Mouse (Mus musculus) midbrain, embryonic 13.5 days (tissue): ENCODE measurements around the gene Neurl4. TPM values are rescaled to one million over a fixed set of nuclear protein-coding genes. Genes with fewer than 3 reads are reported as not detected.
"Not testable (repeated sequence)": the region's sequence is repeated elsewhere in the genome, so short reads cannot be mapped to it uniquely, and the experiment has no call there.

Experiments used
- ATAC-seq: fragments of 200-750 bp; cut with Nextera tagmentation; 2 replicates; pipeline ENCODE4 v1.8.0; 2017; ENCODE audit warnings: mild to moderate bottlenecking, moderate TSS enrichment, moderate library complexity
- H3K27ac ChIP-seq: fragments of 300-500 bp; sonication (generic); 2 replicates; pipeline ENCODE4 v1.5.1; 2015; ENCODE audit warnings: inconsistent platforms, mild to moderate bottlenecking, moderate library complexity
- H3K27me3 ChIP-seq: fragments of 300-500 bp; sonication (generic); 2 replicates; pipeline ENCODE4 v1.6.1; 2015; ENCODE audit warnings: mild to moderate bottlenecking, inconsistent platforms
- H3K36me3 ChIP-seq: fragments of 300-500 bp; sonication (generic); 2 replicates; pipeline ENCODE4 v1.6.1; 2015; ENCODE audit warnings: mild to moderate bottlenecking, inconsistent platforms
- H3K4me1 ChIP-seq: fragments of 300-500 bp; sonication (generic); replicated peaks from 2 replicates; pipeline ENCODE4 v1.6.1; 2015; ENCODE audit warnings: inconsistent platforms
- H3K4me2 ChIP-seq: fragments of 300-500 bp; sonication (generic); replicated peaks from 2 replicates; pipeline ENCODE4 v1.6.1; 2015; ENCODE audit warnings: moderate library complexity, mild to moderate bottlenecking, inconsistent platforms
- H3K4me3 ChIP-seq: fragments of 300-500 bp; sonication (generic); replicated peaks from 2 replicates; pipeline ENCODE4 v1.5.1; 2015; ENCODE audit warnings: mild to moderate bottlenecking, inconsistent platforms
- H3K9ac ChIP-seq: fragments of 300-500 bp; sonication (generic); replicated peaks from 2 replicates; pipeline ENCODE4 v1.6.1; 2015; ENCODE audit warnings: mild to moderate bottlenecking, inconsistent platforms
- H3K9me3 ChIP-seq: fragments of 300-500 bp; sonication (generic); 2 replicates; pipeline ENCODE4 v1.6.1; 2016; ENCODE audit warnings: mild to moderate bottlenecking, inconsistent platforms
- WGBS: fragments of 180-500 bp; shearing (Covaris S2); methylation state at CpG from one replicate; pipeline ENCODE4 v1.1.7; 2015; 5-methylcytosine and 5-hydroxymethylcytosine counted together
- polyA plus RNA-seq: library from polyadenylated mRNA; unstranded; fragments of >200 nt; fragmentation: Nextera tagmentation; extraction: Ambion mirVana; gene quantifications from 2 replicates; pipeline ENCODE4 v1.2.1, GENCODE M21; 2015

Gene Neurl4
- polyA plus RNA-seq, 1 experiment from 2014 or later = 19.8 TPM

DNA sequence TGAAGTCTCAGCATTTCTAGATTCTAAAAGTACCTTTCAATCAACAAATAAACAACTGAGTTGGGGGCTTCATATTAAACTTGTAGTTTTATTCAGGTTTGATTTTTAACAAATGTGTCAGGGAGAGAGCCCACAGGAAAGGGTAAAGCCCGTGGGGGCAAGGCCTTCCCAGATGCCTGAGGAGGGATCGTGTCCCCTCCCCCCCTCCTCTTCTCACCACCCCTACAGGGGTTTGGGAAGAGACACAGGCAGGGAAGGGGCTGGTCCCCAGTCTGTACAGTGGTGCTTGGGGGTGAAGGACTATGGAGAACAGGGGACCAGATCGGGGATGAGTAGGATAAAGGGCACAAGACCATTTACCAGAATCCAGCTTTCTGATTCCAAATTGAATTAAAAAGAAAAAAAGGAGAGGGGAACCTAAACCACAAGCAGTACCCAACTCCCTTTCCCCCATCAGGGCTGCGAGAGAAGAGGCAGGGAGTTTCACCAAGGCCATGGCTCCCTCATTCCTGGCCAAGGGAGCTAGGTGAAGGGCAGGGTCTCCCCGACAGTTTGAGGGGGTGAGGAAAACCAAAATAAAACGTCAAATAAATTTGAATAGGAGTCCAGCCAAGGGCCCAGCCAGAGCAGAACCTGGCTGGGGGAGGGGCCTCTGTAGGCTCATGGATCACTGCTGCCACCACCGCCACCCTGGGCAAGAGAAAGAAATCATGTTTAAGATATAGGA lies 15.9 kb downstream of the Neurl4 start:
- WGBS = 63% methylated on average over 7 of the region's 7 CpGs
- H3K9me3 ChIP-seq = not testable (repeated sequence)

DNA sequence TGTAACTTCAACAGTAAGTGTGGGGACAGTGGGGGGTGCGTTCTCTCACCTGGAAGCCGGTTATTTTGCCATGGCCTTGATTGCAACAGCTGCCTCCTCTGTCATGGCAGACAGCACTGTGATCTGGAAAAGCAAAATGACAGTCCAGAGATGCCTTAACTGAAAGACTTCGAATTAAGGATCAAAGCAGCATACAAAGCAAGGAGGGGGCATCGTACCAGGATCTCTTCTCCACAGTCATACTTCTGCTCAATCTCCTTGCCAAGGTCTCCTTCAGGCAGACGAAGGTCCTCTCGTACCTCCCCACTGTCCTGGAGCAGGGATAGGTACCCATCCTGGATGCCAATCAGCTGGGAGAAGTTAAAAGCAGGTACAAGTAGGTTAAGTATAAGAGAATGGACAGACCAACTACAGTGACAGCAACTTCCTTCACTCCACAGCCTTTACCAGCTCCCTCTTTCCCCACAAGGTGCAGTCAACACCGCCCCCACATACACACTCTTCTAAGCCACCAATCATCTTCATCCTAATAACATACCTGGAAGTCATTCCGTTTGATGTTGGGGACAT lies 16.6 kb downstream of the Neurl4 start:
- H3K27me3 ChIP-seq = no peaks in the 10 kb centered on the region
- peaks cover 57% of the 10 kb centered on the region for H3K4me1 ChIP-seq
- 85% methylated on average over 8 of the region's 8 CpGs for WGBS
- no peak overlapping the region for H3K27ac ChIP-seq
- H3K9ac ChIP-seq = no peak overlapping the region
- no peaks in the 10 kb centered on the region for H3K9me3 ChIP-seq
- no peak overlapping the region for H3K4me3 ChIP-seq
- peaks cover 55% of the 10 kb centered on the region for H3K36me3 ChIP-seq
- H3K4me2 ChIP-seq = no peak overlapping the region
- no peak for ATAC-seq

More for the DNA sequence above, 15.9 kb downstream of the Neurl4 start:
- peaks cover 61% of the 10 kb centered on the region for H3K36me3 ChIP-seq
- ATAC-seq, H3K4me3 ChIP-seq, H3K27ac ChIP-seq, H3K4me2 ChIP-seq, H3K9ac ChIP-seq, H3K27me3 ChIP-seq: not testable (repeated sequence)
- peaks cover 53% of the 10 kb centered on the region for H3K4me1 ChIP-seq

DNA sequence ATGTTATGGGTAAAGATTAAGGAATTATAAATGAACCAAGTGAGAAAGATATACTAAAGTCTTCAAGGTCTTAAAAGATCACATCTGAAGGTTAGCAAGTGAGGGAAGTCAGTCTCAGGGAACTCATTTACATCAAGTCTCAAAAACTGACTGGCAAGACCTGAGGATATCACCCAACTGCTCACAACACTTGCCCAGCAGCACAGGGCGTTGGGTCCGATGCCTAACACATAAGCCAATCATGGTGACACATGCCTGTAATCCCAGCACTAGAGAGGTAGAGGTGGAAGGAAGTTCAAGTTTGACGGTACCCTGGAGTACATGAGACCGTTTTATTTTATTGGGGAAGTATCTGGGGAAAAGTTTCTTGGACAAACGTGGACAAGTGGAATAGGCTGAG lies 17.2 kb downstream of the Neurl4 start:
- peaks cover 57% of the 10 kb centered on the region for H3K4me1 ChIP-seq
- H3K27me3 ChIP-seq = no peaks in the 10 kb centered on the region
- no peaks in the 10 kb centered on the region for H3K9me3 ChIP-seq
- no peak overlapping the region for H3K9ac ChIP-seq
- no peak for ATAC-seq
- H3K36me3 ChIP-seq = peaks cover 48% of the 10 kb centered on the region
- no peak overlapping the region for H3K27ac ChIP-seq
- H3K4me2 ChIP-seq = no peak overlapping the region
- 89% methylated on average over 5 of the region's 5 CpGs for WGBS
- no peak overlapping the region for H3K4me3 ChIP-seq

DNA sequence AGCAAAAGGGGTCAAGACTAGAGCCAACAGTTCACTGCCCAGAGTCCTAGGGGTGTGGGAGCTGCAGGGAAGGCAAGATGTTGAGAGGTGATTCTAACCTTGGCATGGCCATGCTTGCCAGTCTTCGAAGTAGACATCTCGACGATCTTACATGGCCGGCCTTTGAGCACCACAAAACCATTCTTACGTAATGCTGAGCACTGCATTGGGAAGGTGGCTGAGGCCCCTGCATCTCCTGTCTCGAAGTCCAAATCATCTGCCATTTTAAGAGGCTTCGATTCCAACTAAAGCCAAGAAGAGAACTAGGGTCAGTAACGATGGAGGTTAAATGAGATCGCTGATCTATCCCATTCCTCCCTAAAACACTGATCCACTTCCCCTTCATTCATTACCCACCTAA lies 18.2 kb downstream of the Neurl4 start:
- Histone ChIP-seq H3K27ac (peak overlapping the region; percentile 92; the same call in 1 of the 2 replicates), H3K9me3 (no peaks in the 10 kb centered on the region), H3K4me1 (peaks cover 52% of the 10 kb centered on the region), H3K4me2 (peak overlapping the region; percentile 91), H3K27me3 (no peaks in the 10 kb centered on the region), H3K9ac (peak overlapping the region; percentile 92), H3K4me3 (peak overlapping the region; percentile 89), H3K36me3 (peaks cover 45% of the 10 kb centered on the region)
- 86% methylated on average over 9 of the region's 9 CpGs for WGBS
- ATAC-seq = no peak

DNA sequence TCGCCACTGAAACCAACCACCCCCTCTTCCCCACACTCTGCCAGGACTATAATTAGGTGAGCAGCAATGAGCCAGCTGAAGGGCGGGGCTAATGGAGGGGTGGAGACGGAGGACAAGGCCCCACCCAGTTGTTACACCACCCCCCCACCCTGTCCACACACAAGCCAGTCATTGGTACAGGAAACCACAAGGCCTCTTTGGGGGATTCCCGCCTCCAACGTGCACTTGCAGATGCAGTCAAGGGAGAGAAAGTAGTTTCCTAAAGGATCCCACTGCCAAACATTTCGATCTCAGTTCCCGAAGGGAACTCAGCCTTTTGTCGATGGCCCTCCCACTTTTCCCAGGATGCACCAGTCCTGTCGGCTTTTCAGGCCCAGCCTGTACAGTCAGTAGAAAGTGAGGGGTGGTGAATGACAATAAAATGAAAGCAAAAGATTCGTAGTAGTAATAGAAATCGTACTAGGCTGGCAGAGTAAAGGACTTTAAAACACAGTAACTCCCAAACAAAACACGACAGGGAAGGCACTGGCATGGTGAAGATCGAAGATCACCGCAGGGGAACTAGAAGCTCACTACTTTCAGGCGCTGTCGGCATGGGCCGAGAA lies 18.9 kb downstream of the Neurl4 start:
- H3K27ac ChIP-seq = peak overlapping the region; percentile 92
- H3K9me3 ChIP-seq = no peaks in the 10 kb centered on the region
- WGBS = 1% methylated on average over 17 of the region's 17 CpGs
- H3K27me3 ChIP-seq = no peaks in the 10 kb centered on the region
- H3K4me1 ChIP-seq = peaks cover 46% of the 10 kb centered on the region
- H3K4me3 ChIP-seq = peak overlapping the region; percentile 89
- no peak for ATAC-seq
- peak overlapping the region; percentile 91 for H3K4me2 ChIP-seq
- peaks cover 44% of the 10 kb centered on the region for H3K36me3 ChIP-seq
- H3K9ac ChIP-seq = peak overlapping the region; percentile 92

- peak overlapping the region; percentile 92 for H3K9ac ChIP-seq
- H3K4me2 ChIP-seq = peak overlapping the region; percentile 91
- H3K36me3 ChIP-seq = peaks cover 37% of the 10 kb centered on the region
- WGBS = under 1% methylated on average over 46 of the region's 65 CpGs
- H3K27ac ChIP-seq = peak overlapping the region; percentile 92
- peak; percentile 62 for ATAC-seq
- no peaks in the 10 kb centered on the region for H3K9me3 ChIP-seq
- H3K27me3 ChIP-seq = no peaks in the 10 kb centered on the region
- peaks cover 39% of the 10 kb centered on the region for H3K4me1 ChIP-seq
- peak overlapping the region; percentile 89 for H3K4me3 ChIP-seq
Measured at GRCm38 (mm10) chr11:69920266-69921031, 19.6 kb downstream of the Neurl4 start.

DNA sequence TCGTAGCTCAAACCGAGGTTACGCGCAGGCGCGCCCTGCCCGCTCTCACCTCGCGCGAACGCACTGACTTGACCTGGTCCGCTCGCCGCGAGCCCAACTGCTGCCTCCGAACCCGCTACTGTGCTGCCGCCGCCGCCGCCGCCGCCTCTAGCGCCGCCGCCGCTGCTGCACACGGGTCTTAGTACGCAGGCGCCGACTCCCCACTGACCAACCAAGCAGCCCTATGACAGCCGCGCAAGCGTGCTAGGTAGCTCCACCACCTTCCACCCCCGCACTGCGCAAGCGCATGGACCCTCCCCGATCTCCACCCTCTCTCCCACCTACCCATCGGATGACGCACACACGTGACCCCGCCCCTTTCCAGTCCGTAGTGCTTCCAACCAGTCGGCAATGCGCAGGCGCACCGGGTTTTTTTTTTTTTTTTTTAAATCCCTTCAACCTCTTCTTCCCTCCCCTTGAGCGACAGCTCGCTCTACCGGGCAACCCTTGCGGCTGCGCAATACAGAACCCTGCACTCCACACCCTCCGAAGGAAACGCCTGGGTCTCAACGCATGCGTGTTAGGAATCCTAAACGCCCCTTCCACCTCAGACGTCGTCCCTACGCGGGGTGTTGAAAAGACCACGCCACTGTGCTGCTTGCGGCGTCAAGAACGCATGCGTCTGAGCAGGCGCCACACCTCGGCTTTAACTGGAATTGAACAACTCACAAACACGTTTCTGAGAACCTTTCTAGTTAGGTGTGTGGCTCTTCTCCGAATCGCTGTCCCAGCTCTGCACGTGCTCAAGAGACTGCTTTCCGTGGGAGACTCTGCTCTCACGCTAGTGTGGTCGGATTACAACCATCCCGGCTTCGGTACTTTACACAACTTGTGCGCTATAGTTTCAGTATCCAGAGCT lies 20.5 kb downstream of the Neurl4 start, which contains the start of gene Eif5a:
TSS of gene Eif5a (minus strand) at position 845 of the 898 bp plus-strand sequence.
- Histone ChIP-seq H3K9ac (peak within 1 kb of the TSS; percentile 92), H3K4me3 (peak within 1 kb of the TSS; percentile 89), H3K4me2 (peak within 1 kb of the TSS; percentile 91), H3K9me3 (no peaks in the 10 kb centered on the region), H3K27ac (peak within 1 kb of the TSS; percentile 92), H3K4me1 (peaks cover 30% of the 10 kb centered on the region), H3K36me3 (peaks cover 28% of the 10 kb centered on the region), H3K27me3 (no peaks in the 10 kb centered on the region)
- under 1% methylated on average over 78 of the region's 78 CpGs for WGBS
- peak; percentile 97 for ATAC-seq

DNA sequence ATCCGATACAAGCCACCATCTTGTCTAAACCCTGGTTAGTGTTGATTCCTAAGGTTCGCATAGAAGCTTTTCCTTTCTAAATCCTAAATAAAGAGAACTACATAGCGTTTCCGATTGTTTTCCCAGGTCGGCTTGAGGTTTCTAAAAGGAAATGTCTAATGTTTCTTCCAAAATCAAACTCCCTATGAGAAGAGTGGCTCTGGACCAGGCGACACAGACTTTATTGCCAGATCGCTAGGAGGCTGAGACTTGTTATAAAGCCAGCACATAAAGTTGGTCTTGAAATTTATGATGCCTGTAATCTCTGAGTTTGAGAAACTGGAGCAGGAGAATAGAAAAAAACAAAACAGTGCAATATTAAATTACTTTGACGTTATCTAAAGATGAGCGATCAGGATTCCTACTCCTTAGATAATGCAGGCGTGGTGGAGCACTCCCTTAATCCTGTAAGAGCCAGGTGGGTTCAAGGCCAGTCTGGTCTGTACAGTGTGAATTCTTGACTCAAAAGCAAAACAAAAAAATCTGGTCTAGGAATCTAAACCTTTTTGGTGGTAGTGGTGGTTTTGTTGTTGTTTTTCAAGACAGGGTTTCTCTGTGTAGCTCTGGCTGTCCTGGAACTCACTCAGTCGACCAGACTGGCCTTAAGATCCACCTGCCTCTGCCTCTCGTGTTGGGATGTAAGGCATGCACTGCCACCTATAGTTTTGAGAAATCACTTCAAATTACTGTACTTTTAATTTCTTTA lies 21.3 kb downstream of the Neurl4 start:
- peak overlapping the region; percentile 56 for H3K4me2 ChIP-seq
- H3K9ac ChIP-seq = peak overlapping the region; percentile 67
- no peak for ATAC-seq
- H3K27me3 ChIP-seq = no peaks in the 10 kb centered on the region
- H3K27ac ChIP-seq = peak overlapping the region; percentile 91
- H3K9me3 ChIP-seq = no peaks in the 10 kb centered on the region
- WGBS = 2% methylated on average over 12 of the region's 12 CpGs
- H3K36me3 ChIP-seq = peaks cover 20% of the 10 kb centered on the region
- H3K4me3 ChIP-seq = peak overlapping the region; percentile 89
- peaks cover 29% of the 10 kb centered on the region for H3K4me1 ChIP-seq

DNA sequence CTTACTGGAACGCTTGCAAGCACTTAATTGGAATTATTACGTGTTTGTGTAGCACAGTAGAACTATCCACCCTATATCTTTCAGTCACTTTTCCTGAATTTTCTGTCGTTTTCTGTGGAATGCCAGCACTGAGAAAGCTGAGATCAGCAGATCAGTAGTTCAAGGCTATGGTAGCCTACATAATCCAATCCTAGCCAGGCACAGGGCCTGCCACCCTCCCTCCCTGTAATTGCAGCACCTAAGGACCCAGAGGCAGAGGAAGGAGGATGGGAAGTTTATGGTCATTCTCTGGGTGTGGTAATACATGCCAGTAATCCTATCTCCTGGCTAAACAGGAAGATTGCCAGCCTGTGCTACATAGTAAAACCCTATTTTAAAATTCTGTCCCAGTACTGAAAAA lies 21.9 kb downstream of the Neurl4 start:
- Histone ChIP-seq H3K4me3 (0 out of 2 replicates have a peak overlapping the region, but pooled peaks have one; percentile 6), H3K27me3 (no peaks in the 10 kb centered on the region), H3K4me1 (peaks cover 29% of the 10 kb centered on the region), H3K9me3 (no peaks in the 10 kb centered on the region), H3K9ac (peak overlapping the region; percentile 42; the same call in 1 of the 2 replicates), H3K4me2 (no peak overlapping the region), H3K27ac (0 out of 2 replicates have a peak overlapping the region, but pooled peaks have one; percentile 91), H3K36me3 (peaks cover 14% of the 10 kb centered on the region)
- 74% methylated on average over 3 of the region's 3 CpGs for WGBS
- ATAC-seq = no peak

DNA sequence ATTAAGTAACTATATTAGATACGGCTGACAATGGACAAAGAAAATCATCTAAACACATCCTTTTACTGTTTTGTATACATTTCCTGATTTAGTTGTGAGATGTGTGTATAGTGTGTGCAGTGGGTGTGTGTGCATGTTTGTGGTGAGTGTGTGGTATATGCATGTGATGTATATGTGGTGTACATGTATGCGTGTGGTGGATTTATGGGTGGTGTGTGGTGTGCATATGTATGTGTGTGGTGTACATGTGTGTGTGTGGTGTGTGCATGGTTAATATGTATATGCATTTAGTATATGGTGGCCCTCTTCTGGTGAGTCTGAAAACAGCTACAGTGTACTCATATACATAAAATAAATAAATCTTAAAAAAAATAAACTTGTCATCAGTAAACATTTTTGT lies 26.6 kb downstream of the Neurl4 start:
- Histone ChIP-seq H3K9ac (no peak overlapping the region), H3K36me3 (no peaks in the 10 kb centered on the region), H3K4me1 (peaks cover 5% of the 10 kb centered on the region), H3K27me3 (no peaks in the 10 kb centered on the region), H3K4me2 (no peak overlapping the region), H3K9me3 (no peaks in the 10 kb centered on the region), H3K27ac (no peak overlapping the region), H3K4me3 (no peak overlapping the region)
- ATAC-seq = no peak
- WGBS = 90% methylated on average over 2 of the region's 2 CpGs
